In genomic region chrX:77432001-77432565, GRCm38 (mm10) we compare ENCODE assay signal across 9 mouse cellular contexts.
DNase-seq lines count a peak whose midpoint lies in the region; ATAC-seq and TF ChIP-seq lines count a peak whose summit lies in the region.
"Had no signal": no experiment of that assay in that cellular context is flagged by ENCODE, and none has a peak within 500 bp of the region (broad histone marks: within the 10 kb centered on the region; RNA-seq: fewer than 3 reads in every experiment).

No protein-coding gene starts in this region.

- H3K9me3 ChIP-seq in lung, embryonic 14.5 days (ENCODE audit: low read depth, low read length): no peaks in the 10 kb centered on the region
- H3K9me3 ChIP-seq in lung, postnatal 0 days (ENCODE audit: low read length): no peaks in the 10 kb centered on the region
- no peaks in the 10 kb centered on the region for H3K9me3 ChIP-seq in hindbrain, embryonic 13.5 days

- peak overlapping the region; percentile 38; the same call in 1 of the 2 replicates for H3K27ac ChIP-seq in lung, embryonic 14.5 days (ENCODE audit: low read depth)
- H3K27ac ChIP-seq in lung, postnatal 0 days (ENCODE audit: low read length): no peak overlapping the region
- peak overlapping the region; percentile 64 for H3K27ac ChIP-seq in hindbrain, embryonic 13.5 days
- H3K27ac ChIP-seq in olfactory bulb, adult 2 months (ENCODE audit: insufficient read depth, low read depth, low read length): 0 out of 2 replicates have a peak overlapping the region, but pooled peaks have one; percentile 67

- H3K9ac ChIP-seq in lung, embryonic 14.5 days: no peak overlapping the region
- no peak overlapping the region for H3K9ac ChIP-seq in lung, postnatal 0 days (replicated peaks; ENCODE audit: low read depth)
- H3K9ac ChIP-seq in hindbrain, embryonic 13.5 days: no peak overlapping the region

- WGBS in lung, embryonic 14.5 days: 50% methylated on average over 2 of the region's 2 CpGs
- WGBS in lung, postnatal 0 days: 37% methylated on average over 2 of the region's 2 CpGs
- WGBS in hindbrain, embryonic 13.5 days: 75% methylated on average over 2 of the region's 2 CpGs
- WGBS in olfactory bulb, adult 2 months: 65% methylated on average over 2 of the region's 2 CpGs

- no peak for TF ChIP-seq POLR2A in olfactory bulb, adult 2 months (IDR thresholded peaks at IDR 0.05; ENCODE audit: insufficient read depth, low read depth, low read length)

- ATAC-seq in lung, embryonic 14.5 days (ENCODE audit: insufficient read depth): no peak
- ATAC-seq in lung, postnatal 0 days: no peak
- no peak for ATAC-seq in hindbrain, embryonic 13.5 days (ENCODE audit: low FRiP score)

- TF ChIP-seq CTCF in lung, embryonic 14.5 days (IDR thresholded peaks at IDR 0.05; ENCODE audit: low read depth): no peak
- no peak for TF ChIP-seq CTCF in lung, postnatal 0 days (IDR thresholded peaks at IDR 0.05)
- TF ChIP-seq CTCF in olfactory bulb, adult 2 months (IDR thresholded peaks at IDR 0.05; ENCODE audit: insufficient read depth, low read depth, low read length): no peak

- no peaks in the 10 kb centered on the region for H3K36me3 ChIP-seq in lung, embryonic 14.5 days (ENCODE audit: insufficient read depth)
- H3K36me3 ChIP-seq in lung, postnatal 0 days (ENCODE audit: insufficient read depth, low read length): no peaks in the 10 kb centered on the region
- no peaks in the 10 kb centered on the region for H3K36me3 ChIP-seq in hindbrain, embryonic 13.5 days

- H3K27me3 ChIP-seq in lung, embryonic 14.5 days (ENCODE audit: insufficient read depth, low read length): no peaks in the 10 kb centered on the region
- no peaks in the 10 kb centered on the region for H3K27me3 ChIP-seq in lung, postnatal 0 days (replicated peaks; ENCODE audit: insufficient read depth, low read length)
- no peaks in the 10 kb centered on the region for H3K27me3 ChIP-seq in hindbrain, embryonic 13.5 days

- peak; percentile 20 to 72 for DNase-seq in adrenal gland, adult (ENCODE audit: inconsistent age in 2 of 2, low spot score in 1 of 2)
- no peak for DNase-seq in adrenal gland, postnatal 10 days
- DNase-seq in lung, embryonic 14.5 days: no peak
- no peak for DNase-seq in lung, postnatal 0 days (ENCODE audit: low spot score)
- no peak for DNase-seq in frontal cortex, postnatal 36 days (ENCODE audit: low spot score in 2 of 2)
- no peak for DNase-seq in layer of hippocampus, postnatal 25 days (ENCODE audit: extremely low spot score in 1 of 2, low spot score in 1 of 2)

- H3K4me1 ChIP-seq in lung, embryonic 14.5 days (ENCODE audit: insufficient read depth): no peaks in the 10 kb centered on the region
- no peaks in the 10 kb centered on the region for H3K4me1 ChIP-seq in lung, postnatal 0 days (ENCODE audit: insufficient read depth, low read depth, low read length)
- H3K4me1 ChIP-seq in hindbrain, embryonic 13.5 days (replicated peaks): peaks cover 4% of the 10 kb centered on the region
- H3K4me1 ChIP-seq in olfactory bulb, adult 2 months (ENCODE audit: control insufficient read depth, insufficient read depth, low read length): peaks cover 3% of the 10 kb centered on the region

- H3K4me2 ChIP-seq in lung, embryonic 14.5 days: no peak overlapping the region
- H3K4me2 ChIP-seq in lung, postnatal 0 days (replicated peaks; ENCODE audit: low read depth, low read length): no peak overlapping the region
- no peak overlapping the region for H3K4me2 ChIP-seq in hindbrain, embryonic 13.5 days

- H3K4me3 ChIP-seq in lung, embryonic 14.5 days (ENCODE audit: low read depth, low read length): no peak overlapping the region
- H3K4me3 ChIP-seq in lung, postnatal 0 days (ENCODE audit: low read depth, low read length): no peak overlapping the region
- H3K4me3 ChIP-seq in hindbrain, embryonic 13.5 days: no peak overlapping the region
- no peak overlapping the region for H3K4me3 ChIP-seq in olfactory bulb, adult 2 months (ENCODE audit: insufficient read depth, low read depth, low read length)
- H3K4me3 ChIP-seq: erythroblast, embryonic 14.5 days had no signal

- no peak for TF ChIP-seq EP300 in lung, postnatal 0 days (IDR thresholded peaks at IDR 0.05)

Comparison
In these comparisons a context has a peak if more than half of its experiments do, and no peak if none do; other contexts are left out.
1. DNase-seq: peak in adrenal gland, adult (2 of 2); none in adrenal gland, postnatal 10 days (single experiment), lung, embryonic 14.5 days (single experiment), lung, postnatal 0 days (single experiment), frontal cortex, postnatal 36 days (0 of 2) and layer of hippocampus, postnatal 25 days (0 of 2).